Mouse (Mus musculus): Measurements from ENCODE around the gene Smad1. TPM values are rescaled to one million over a fixed set of nuclear protein-coding genes. Genes with fewer than 3 reads are reported as not detected.
"Not testable (repeated sequence)": the region's sequence is repeated elsewhere in the genome, so short reads cannot be mapped to it uniquely, and the experiment has no call there.

Gene Smad1
- polyA plus RNA-seq, 2 experiments: 3.1 to 4.5 TPM

- no peak for DNase-seq (ENCODE audit: low read depth in 3 of 3, low spot score in 3 of 3)
- 32% methylated on average over 1 of the region's 1 CpGs for WGBS (ENCODE audit: insufficient replicate concordance)
- H3K27me3 ChIP-seq (ENCODE audit: control insufficient read depth, insufficient read depth, low read length): no peaks in the 10 kb centered on the region
These were observed 11.2 kb upstream of the Smad1 start for GRCm38 (mm10) chr8:79410501-79410900.

GRCm38 (mm10) chr8:79407356-79407755 is 8.0 kb upstream of the Smad1 start:
- not testable (repeated sequence) for H3K27me3 ChIP-seq (ENCODE audit: control insufficient read depth, insufficient read depth, low read length); H3K9me3 ChIP-seq (ENCODE audit: control insufficient read depth, low read length); H3K4me1 ChIP-seq (replicated peaks; ENCODE audit: control insufficient read depth in 2 of 2, insufficient read depth in 2 of 2, low read length in 1 of 2); ATAC-seq (ENCODE audit: insufficient read depth); H3K9ac ChIP-seq (replicated peaks); H3K4me2 ChIP-seq (ENCODE audit: low read depth); H3K27ac ChIP-seq; H3K36me3 ChIP-seq (replicated peaks; ENCODE audit: control insufficient read depth, insufficient read depth, low read depth); DNase-seq (ENCODE audit: low read depth in 3 of 3, low spot score in 3 of 3); H3K4me3 ChIP-seq (ENCODE audit: insufficient read depth in 1 of 2, low read depth in 2 of 2, low read length in 2 of 2)
- WGBS (ENCODE audit: insufficient replicate concordance): 35% methylated on average over 1 of the region's 1 CpGs

More at GRCm38 (mm10) chr8:79410501-79410900, 11.2 kb upstream of the Smad1 start:
- H3K4me1 ChIP-seq (replicated peaks; ENCODE audit: control insufficient read depth in 2 of 2, insufficient read depth in 2 of 2, low read length in 1 of 2): no peaks in the 10 kb centered on the region; a peak in 1 of 4 replicates
- H3K9me3 ChIP-seq (ENCODE audit: control insufficient read depth, low read length): no peaks in the 10 kb centered on the region
- no peak overlapping the region for H3K9ac ChIP-seq (replicated peaks)
- no peaks in the 10 kb centered on the region for H3K36me3 ChIP-seq (replicated peaks; ENCODE audit: control insufficient read depth, insufficient read depth, low read depth)
- TF ChIP-seq CTCF (IDR thresholded peaks at IDR 0.05; ENCODE audit: low read depth): no peak
- TF ChIP-seq EP300 (IDR thresholded peaks at IDR 0.05; ENCODE audit: low read depth): no peak
- H3K27ac ChIP-seq: no peak overlapping the region
- H3K4me3 ChIP-seq (ENCODE audit: insufficient read depth in 1 of 2, low read depth in 2 of 2, low read length in 2 of 2): no peak overlapping the region
- ATAC-seq (ENCODE audit: insufficient read depth): no peak
- H3K4me2 ChIP-seq (ENCODE audit: low read depth): no peak overlapping the region

GRCm38 (mm10) chr8:79404895-79405557 is 5.7 kb upstream of the Smad1 start:
- ATAC-seq (ENCODE audit: insufficient read depth) (no peak), DNase-seq (ENCODE audit: low read depth in 3 of 3, low spot score in 3 of 3) (no peak)
- H3K27me3 ChIP-seq (ENCODE audit: control insufficient read depth, insufficient read depth, low read length): no peaks in the 10 kb centered on the region; the same call in 1 of the 2 replicates
- WGBS (ENCODE audit: insufficient replicate concordance): 32% methylated on average over 6 of the region's 6 CpGs
- no peaks in the 10 kb centered on the region; a peak in 1 of 4 replicates for H3K4me1 ChIP-seq (replicated peaks; ENCODE audit: control insufficient read depth in 2 of 2, insufficient read depth in 2 of 2, low read length in 1 of 2)
- no peak overlapping the region for H3K4me2 ChIP-seq (ENCODE audit: low read depth)
- H3K9me3 ChIP-seq (ENCODE audit: control insufficient read depth, low read length): no peaks in the 10 kb centered on the region
- H3K36me3 ChIP-seq (replicated peaks; ENCODE audit: control insufficient read depth, insufficient read depth, low read depth): no peaks in the 10 kb centered on the region
- H3K27ac ChIP-seq: no peak overlapping the region
- no peak for TF ChIP-seq EP300 (IDR thresholded peaks at IDR 0.05; ENCODE audit: low read depth)
- no peak for TF ChIP-seq CTCF (IDR thresholded peaks at IDR 0.05; ENCODE audit: low read depth)
- no peak overlapping the region for H3K9ac ChIP-seq (replicated peaks)
- H3K4me3 ChIP-seq (ENCODE audit: insufficient read depth in 1 of 2, low read depth in 2 of 2, low read length in 2 of 2): no peak overlapping the region

GRCm38 (mm10) chr8:79400671-79401070 is 1.4 kb upstream of the Smad1 start:
- no peak for ATAC-seq (ENCODE audit: insufficient read depth)
- 41% methylated on average over 2 of the region's 2 CpGs for WGBS (ENCODE audit: insufficient replicate concordance)
- Histone ChIP-seq H3K4me3 (ENCODE audit: insufficient read depth in 1 of 2, low read depth in 2 of 2, low read length in 2 of 2) (no peak overlapping the region), H3K27ac (no peak overlapping the region), H3K9me3 (ENCODE audit: control insufficient read depth, low read length) (no peaks in the 10 kb centered on the region), H3K4me1 (replicated peaks; ENCODE audit: control insufficient read depth in 2 of 2, insufficient read depth in 2 of 2, low read length in 1 of 2) (no peaks in the 10 kb centered on the region; a peak in 1 of 4 replicates), H3K4me2 (ENCODE audit: low read depth) (no peak overlapping the region), H3K27me3 (ENCODE audit: control insufficient read depth, insufficient read depth, low read length) (peaks cover 30% of the 10 kb centered on the region), H3K36me3 (replicated peaks; ENCODE audit: control insufficient read depth, insufficient read depth, low read depth) (no peaks in the 10 kb centered on the region), H3K9ac (replicated peaks) (no peak overlapping the region)
- DNase-seq (ENCODE audit: low read depth in 3 of 3, low spot score in 3 of 3): no peak
- TF ChIP-seq EP300 (IDR thresholded peaks at IDR 0.05; ENCODE audit: low read depth) (no peak), CTCF (IDR thresholded peaks at IDR 0.05; ENCODE audit: low read depth) (no peak)

- Histone ChIP-seq H3K36me3 (replicated peaks; ENCODE audit: control insufficient read depth, insufficient read depth, low read depth) (no peaks in the 10 kb centered on the region), H3K27ac (no peak overlapping the region), H3K27me3 (ENCODE audit: control insufficient read depth, insufficient read depth, low read length) (peaks cover 30% of the 10 kb centered on the region), H3K4me2 (ENCODE audit: low read depth) (peak overlapping the region; percentile 55), H3K4me3 (ENCODE audit: insufficient read depth in 1 of 2, low read depth in 2 of 2, low read length in 2 of 2) (peak overlapping the region; percentile 62 to 79), H3K9me3 (ENCODE audit: control insufficient read depth, low read length) (no peaks in the 10 kb centered on the region), H3K9ac (replicated peaks) (peak overlapping the region; percentile 63), H3K4me1 (replicated peaks; ENCODE audit: control insufficient read depth in 2 of 2, insufficient read depth in 2 of 2, low read length in 1 of 2) (peaks cover 0 to 8% of the 10 kb centered on the region in 2 experiments; a peak in 2 of 4 replicates)
- TF ChIP-seq CTCF (IDR thresholded peaks at IDR 0.05; ENCODE audit: low read depth) (no peak), EP300 (IDR thresholded peaks at IDR 0.05; ENCODE audit: low read depth) (no peak)
- no peak; the same call in 1 of the 2 replicates for ATAC-seq (ENCODE audit: insufficient read depth)
- WGBS (ENCODE audit: insufficient replicate concordance): under 1% methylated on average over 63 of the region's 68 CpGs
- DNase-seq (ENCODE audit: low read depth in 3 of 3, low spot score in 3 of 3): no peak
These were observed 902 bp downstream of the Smad1 start for GRCm38 (mm10) chr8:79398251-79398981.
